Mouse (Mus musculus): ENCODE measurements at regions not wholly inside any gene's neighbourhood (a gene's known extent, or its start where the extent isn't known, plus 50 kb on each side); places are given as distances from the start of the nearest gene placed in this dataset.
A peak's percentile ranks its signal among the peaks of the same experiment; 100 is the strongest.

DNA sequence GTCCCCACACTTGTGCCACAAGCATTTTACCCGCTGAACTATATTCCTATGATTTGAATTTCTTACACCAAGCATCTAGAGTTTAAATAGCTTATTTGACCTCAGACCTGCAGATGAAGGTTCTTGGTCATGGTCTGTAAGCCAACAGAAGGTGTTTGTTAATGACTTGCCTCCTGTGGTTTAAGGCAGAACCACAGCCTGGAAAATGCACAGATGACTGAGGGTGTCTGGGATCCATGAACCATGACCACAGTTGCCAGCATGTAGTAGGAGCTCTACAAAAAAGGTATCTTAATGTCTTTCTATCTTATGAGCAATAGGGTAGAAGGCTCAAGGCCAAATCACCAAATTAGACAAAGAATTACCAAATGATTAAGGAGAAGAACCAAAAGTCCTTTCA is 367.6 kb downstream of the Atp6ap1l start:
- no peak overlapping the region for H3K4me2 ChIP-seq
- H3K27ac ChIP-seq (ENCODE audit: low read depth, low read length), result no peak overlapping the region
- no peaks in the 10 kb centered on the region for H3K36me3 ChIP-seq (ENCODE audit: control insufficient read depth, insufficient read depth, low read length)
- peaks cover 2% of the 10 kb centered on the region; the same call in 1 of the 2 replicates for H3K9me3 ChIP-seq (replicated peaks; ENCODE audit: control insufficient read depth, low read length)
- no peak overlapping the region for H3K4me3 ChIP-seq (ENCODE audit: low read depth, low read length)
- H3K27me3 ChIP-seq (ENCODE audit: control insufficient read depth, insufficient read depth, low read length), result no peaks in the 10 kb centered on the region
- WGBS (ENCODE audit: insufficient replicate concordance), result 88% methylated on average over 1 of the region's 1 CpGs
- no peaks in the 10 kb centered on the region for H3K4me1 ChIP-seq (ENCODE audit: control insufficient read depth, insufficient read depth, low read length)
- ATAC-seq (replicated peaks; ENCODE audit: insufficient number of reproducible peaks, low FRiP score, low TSS enrichment), result no peak
- H3K9ac ChIP-seq (ENCODE audit: low read depth, low read length), result no peak overlapping the region

DNA sequence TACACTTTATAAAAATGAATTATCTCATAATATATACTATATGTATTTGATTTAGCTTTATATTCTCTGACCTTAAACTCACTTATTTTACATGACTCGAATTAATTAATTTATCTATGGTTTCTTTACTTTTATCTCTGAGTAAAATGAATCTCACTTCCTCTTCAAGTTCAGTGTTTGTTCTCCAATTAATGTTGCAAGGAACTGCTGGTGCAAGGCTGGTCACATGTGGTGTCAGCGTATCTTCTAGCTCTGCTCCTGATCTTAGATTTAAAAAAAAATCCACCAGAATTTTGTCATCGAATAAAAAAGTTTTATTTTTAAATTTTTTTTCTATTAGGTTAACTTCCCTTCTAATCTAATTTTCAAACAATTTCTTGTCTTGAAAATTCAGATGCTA is 378.2 kb downstream of the Atp6ap1l start:
- no peak for ATAC-seq (replicated peaks; ENCODE audit: insufficient number of reproducible peaks, low FRiP score, low TSS enrichment)
- no peak overlapping the region for H3K4me2 ChIP-seq
- no peaks in the 10 kb centered on the region for H3K4me1 ChIP-seq (ENCODE audit: control insufficient read depth, insufficient read depth, low read length)
- 78% methylated on average over 3 of the region's 3 CpGs for WGBS (ENCODE audit: insufficient replicate concordance)
- no peak overlapping the region for H3K4me3 ChIP-seq (ENCODE audit: low read depth, low read length)
- no peak overlapping the region for H3K27ac ChIP-seq (ENCODE audit: low read depth, low read length)
- no peaks in the 10 kb centered on the region for H3K9me3 ChIP-seq (replicated peaks; ENCODE audit: control insufficient read depth, low read length)
- no peaks in the 10 kb centered on the region for H3K36me3 ChIP-seq (ENCODE audit: control insufficient read depth, insufficient read depth, low read length)
- no peak overlapping the region for H3K9ac ChIP-seq (ENCODE audit: low read depth, low read length)
- no peaks in the 10 kb centered on the region for H3K27me3 ChIP-seq (ENCODE audit: control insufficient read depth, insufficient read depth, low read length)

DNA sequence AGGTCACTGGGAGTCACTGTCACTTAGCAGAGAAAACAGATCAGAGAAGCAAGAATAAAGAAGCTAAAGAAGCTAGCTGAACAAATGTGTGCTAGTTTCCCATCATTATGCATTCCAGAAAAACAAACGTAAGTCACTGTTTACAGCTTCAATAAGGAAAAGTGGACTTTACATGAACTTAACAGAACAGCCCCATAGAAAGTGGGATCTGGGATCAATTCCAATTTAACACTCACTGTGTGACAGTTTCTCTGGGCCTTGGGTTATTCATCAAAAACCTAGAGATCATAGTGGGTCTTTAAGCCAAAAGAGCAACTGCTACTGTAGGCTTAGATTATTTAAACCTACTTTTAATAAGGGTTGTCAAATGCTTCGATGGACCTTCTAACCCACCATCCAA is 379.4 kb downstream of the Atp6ap1l start:
- no peak overlapping the region for H3K9ac ChIP-seq (ENCODE audit: low read depth, low read length)
- no peak overlapping the region for H3K27ac ChIP-seq (ENCODE audit: low read depth, low read length)
- H3K9me3 ChIP-seq (replicated peaks; ENCODE audit: control insufficient read depth, low read length), result no peaks in the 10 kb centered on the region
- H3K4me2 ChIP-seq, result no peak overlapping the region
- 78% methylated on average over 2 of the region's 2 CpGs for WGBS (ENCODE audit: insufficient replicate concordance)
- H3K27me3 ChIP-seq (ENCODE audit: control insufficient read depth, insufficient read depth, low read length), result no peaks in the 10 kb centered on the region
- H3K4me3 ChIP-seq (ENCODE audit: low read depth, low read length), result no peak overlapping the region
- H3K4me1 ChIP-seq (ENCODE audit: control insufficient read depth, insufficient read depth, low read length), result no peaks in the 10 kb centered on the region
- no peak for ATAC-seq (replicated peaks; ENCODE audit: insufficient number of reproducible peaks, low FRiP score, low TSS enrichment)
- H3K36me3 ChIP-seq (ENCODE audit: control insufficient read depth, insufficient read depth, low read length), result no peaks in the 10 kb centered on the region

DNA sequence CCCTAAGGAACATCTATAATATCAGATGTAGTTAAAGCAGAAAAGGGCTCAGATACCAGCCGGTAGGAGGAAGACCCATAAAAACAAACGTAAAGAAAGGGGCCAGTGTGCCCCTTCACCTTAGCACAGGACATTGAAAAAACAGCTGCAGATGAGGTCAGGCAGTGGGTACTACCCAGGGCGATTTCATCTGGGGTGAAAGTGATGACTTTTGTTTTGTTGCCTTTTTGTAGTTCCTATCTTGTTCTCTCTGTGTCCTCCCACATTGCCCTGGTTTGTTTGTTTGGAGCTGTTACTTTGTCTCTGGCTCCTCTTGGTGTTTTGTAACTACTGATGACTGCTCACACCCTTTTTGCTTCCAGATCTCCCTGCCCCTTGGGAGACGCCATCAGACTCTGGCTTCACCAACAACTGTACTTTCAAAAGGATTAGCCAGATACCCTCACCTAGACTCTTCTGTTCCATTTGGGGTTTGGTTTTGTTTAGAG is 383.4 kb downstream of the Atp6ap1l start:
- no peak overlapping the region for H3K9ac ChIP-seq (ENCODE audit: low read depth, low read length)
- no peaks in the 10 kb centered on the region for H3K27me3 ChIP-seq (ENCODE audit: control insufficient read depth, insufficient read depth, low read length)
- no peak overlapping the region for H3K4me2 ChIP-seq
- no peaks in the 10 kb centered on the region for H3K9me3 ChIP-seq (replicated peaks; ENCODE audit: control insufficient read depth, low read length)
- no peak overlapping the region for H3K4me3 ChIP-seq (ENCODE audit: low read depth, low read length)
- 34% methylated on average over 4 of the region's 4 CpGs for WGBS (ENCODE audit: insufficient replicate concordance)
- ATAC-seq (replicated peaks; ENCODE audit: insufficient number of reproducible peaks, low FRiP score, low TSS enrichment), result no peak
- H3K36me3 ChIP-seq (ENCODE audit: control insufficient read depth, insufficient read depth, low read length), result no peaks in the 10 kb centered on the region
- 0 out of 2 replicates have a peak overlapping the region, but pooled peaks have one; percentile 4 for H3K27ac ChIP-seq (ENCODE audit: low read depth, low read length)
- H3K4me1 ChIP-seq (ENCODE audit: control insufficient read depth, insufficient read depth, low read length), result no peaks in the 10 kb centered on the region

DNA sequence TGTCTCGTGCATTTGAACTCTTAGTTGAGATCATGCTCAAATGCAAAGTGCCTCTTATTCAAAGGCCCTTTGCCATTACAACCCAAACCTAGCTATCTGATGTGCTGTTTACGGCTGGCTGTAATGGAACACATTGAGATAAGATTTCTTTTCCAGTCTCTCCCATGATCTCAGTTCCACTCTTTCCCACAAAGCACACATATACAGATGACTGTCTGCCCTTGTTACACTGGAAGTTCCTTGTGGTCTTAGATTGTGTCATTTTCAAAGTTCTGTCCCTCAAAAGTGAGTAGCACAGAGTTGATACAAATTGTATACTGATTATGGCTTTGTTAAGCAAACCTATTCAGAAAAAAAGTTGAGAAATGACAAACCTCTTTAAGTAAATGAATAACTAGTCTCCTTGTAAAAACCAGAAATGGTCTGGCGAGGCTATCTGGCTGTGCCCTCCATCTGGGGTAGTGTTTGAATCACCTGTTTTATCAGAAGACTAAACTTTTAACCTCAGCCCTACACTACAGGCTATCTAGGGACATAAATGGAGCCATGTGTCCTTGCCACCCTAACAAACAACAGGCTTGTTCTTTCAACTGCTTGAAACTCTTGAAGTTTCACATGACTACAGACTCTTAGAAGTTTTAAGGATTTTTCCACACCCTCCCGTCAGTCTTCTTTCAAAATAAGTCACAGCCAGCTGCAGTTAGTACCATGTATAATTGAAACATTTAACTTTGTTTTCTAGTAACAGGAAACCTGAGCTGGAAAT is 384.0 kb downstream of the Atp6ap1l start:
- WGBS (ENCODE audit: insufficient replicate concordance), result 30% methylated on average over 4 of the region's 4 CpGs

DNA sequence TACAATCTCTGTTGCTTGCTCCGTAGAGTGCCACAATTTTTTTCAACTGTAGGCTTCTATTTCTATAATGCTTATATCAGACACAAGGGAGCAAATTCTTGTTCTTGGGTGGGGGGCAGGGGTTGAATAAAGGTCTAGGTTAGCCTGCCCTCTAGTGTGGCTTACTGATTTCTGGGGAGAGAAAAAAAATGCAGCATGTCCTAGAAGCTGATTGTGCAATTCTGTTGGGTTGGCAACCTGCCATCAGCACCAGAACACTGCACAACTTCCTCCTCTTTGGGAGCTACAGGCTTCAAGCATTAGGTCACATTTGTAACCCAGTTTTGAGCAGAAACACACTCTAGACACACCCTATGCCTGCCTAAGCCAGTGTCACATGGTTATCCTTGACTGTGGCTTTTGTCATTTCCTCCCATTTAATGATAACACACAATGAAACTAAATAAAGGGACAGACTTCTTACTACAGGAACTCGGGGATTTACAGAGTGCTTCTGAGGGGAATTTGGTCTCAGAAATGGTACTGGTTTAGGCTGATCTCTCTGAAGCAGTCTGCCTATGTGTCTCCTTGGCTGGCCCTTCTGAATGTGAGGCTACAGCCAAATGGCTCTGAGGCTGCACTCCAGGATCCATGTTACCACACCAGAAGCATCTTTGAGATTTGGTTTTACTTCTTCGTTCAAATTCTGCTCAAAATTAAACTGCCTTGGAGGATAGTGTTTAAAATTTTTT is 389.2 kb downstream of the Atp6ap1l start:
- Histone ChIP-seq H3K36me3 (ENCODE audit: control insufficient read depth, insufficient read depth, low read length) (no peaks in the 10 kb centered on the region), H3K4me2 (no peak overlapping the region), H3K27me3 (ENCODE audit: control insufficient read depth, insufficient read depth, low read length) (no peaks in the 10 kb centered on the region), H3K4me1 (ENCODE audit: control insufficient read depth, insufficient read depth, low read length) (no peaks in the 10 kb centered on the region), H3K4me3 (ENCODE audit: low read depth, low read length) (no peak overlapping the region), H3K27ac (ENCODE audit: low read depth, low read length) (peak overlapping the region; percentile 71), H3K9me3 (replicated peaks; ENCODE audit: control insufficient read depth, low read length) (no peaks in the 10 kb centered on the region), H3K9ac (ENCODE audit: low read depth, low read length) (no peak overlapping the region)
- peak; percentile 88 for ATAC-seq (replicated peaks; ENCODE audit: insufficient number of reproducible peaks, low FRiP score, low TSS enrichment)
- WGBS (ENCODE audit: insufficient replicate concordance), result 43% methylated on average over 3 of the region's 3 CpGs

More for the DNA sequence above, 384.0 kb downstream of the Atp6ap1l start:
- no peaks in the 10 kb centered on the region for H3K4me1 ChIP-seq (ENCODE audit: control insufficient read depth, insufficient read depth, low read length)
- no peaks in the 10 kb centered on the region for H3K36me3 ChIP-seq (ENCODE audit: control insufficient read depth, insufficient read depth, low read length)
- no peak overlapping the region for H3K27ac ChIP-seq (ENCODE audit: low read depth, low read length)
- H3K9me3 ChIP-seq (replicated peaks; ENCODE audit: control insufficient read depth, low read length), result no peaks in the 10 kb centered on the region
- no peak for ATAC-seq (replicated peaks; ENCODE audit: insufficient number of reproducible peaks, low FRiP score, low TSS enrichment)
- no peak overlapping the region for H3K4me3 ChIP-seq (ENCODE audit: low read depth, low read length)
- H3K9ac ChIP-seq (ENCODE audit: low read depth, low read length), result no peak overlapping the region
- H3K27me3 ChIP-seq (ENCODE audit: control insufficient read depth, insufficient read depth, low read length), result no peaks in the 10 kb centered on the region
- H3K4me2 ChIP-seq, result no peak overlapping the region

- Histone ChIP-seq H3K4me1 (ENCODE audit: control insufficient read depth, insufficient read depth, low read length) (no peaks in the 10 kb centered on the region), H3K9ac (ENCODE audit: low read depth, low read length) (no peak overlapping the region), H3K36me3 (ENCODE audit: control insufficient read depth, insufficient read depth, low read length) (no peaks in the 10 kb centered on the region), H3K27me3 (ENCODE audit: control insufficient read depth, insufficient read depth, low read length) (no peaks in the 10 kb centered on the region), H3K9me3 (replicated peaks; ENCODE audit: control insufficient read depth, low read length) (no peaks in the 10 kb centered on the region), H3K4me2 (no peak overlapping the region), H3K4me3 (ENCODE audit: low read depth, low read length) (no peak overlapping the region), H3K27ac (ENCODE audit: low read depth, low read length) (no peak overlapping the region)
- ATAC-seq (replicated peaks; ENCODE audit: insufficient number of reproducible peaks, low FRiP score, low TSS enrichment), result no peak
- WGBS (ENCODE audit: insufficient replicate concordance), result 76% methylated on average over 4 of the region's 4 CpGs
Observed at GRCm38 (mm10) chr13:90513867-90514266, 391.3 kb downstream of the Atp6ap1l start.

DNA sequence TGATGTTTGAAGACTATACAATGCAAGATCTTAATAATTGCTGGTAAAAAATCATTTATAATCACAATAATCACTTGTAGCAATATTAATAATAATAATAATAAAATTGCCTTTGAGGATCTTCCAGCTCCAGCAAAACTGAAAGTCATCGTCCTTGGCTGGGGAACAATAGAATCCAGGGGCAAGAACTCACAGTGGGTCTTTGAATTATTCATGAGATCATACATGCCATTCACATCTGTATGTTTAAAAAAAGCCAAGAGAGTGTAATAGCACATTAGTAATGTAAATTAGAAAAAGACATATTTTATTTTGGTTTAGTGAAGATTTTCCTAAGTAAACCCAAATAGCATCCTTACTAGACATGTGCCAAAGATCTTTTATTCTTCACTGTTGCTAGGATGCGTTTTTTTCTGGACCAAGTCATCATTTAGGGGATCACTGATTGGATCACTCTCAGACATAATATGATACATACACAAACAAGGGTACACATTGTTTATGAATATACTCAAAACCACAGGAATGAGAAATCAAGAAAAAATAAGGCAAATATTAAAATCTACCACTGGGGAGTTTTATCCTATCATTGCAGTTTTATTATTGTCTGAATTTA is 392.3 kb downstream of the Atp6ap1l start:
- Histone ChIP-seq H3K27ac (ENCODE audit: low read depth, low read length) (no peak overlapping the region), H3K9me3 (replicated peaks; ENCODE audit: control insufficient read depth, low read length) (no peaks in the 10 kb centered on the region), H3K9ac (ENCODE audit: low read depth, low read length) (no peak overlapping the region), H3K27me3 (ENCODE audit: control insufficient read depth, insufficient read depth, low read length) (no peaks in the 10 kb centered on the region), H3K4me3 (ENCODE audit: low read depth, low read length) (no peak overlapping the region), H3K36me3 (ENCODE audit: control insufficient read depth, insufficient read depth, low read length) (no peaks in the 10 kb centered on the region), H3K4me2 (no peak overlapping the region), H3K4me1 (ENCODE audit: control insufficient read depth, insufficient read depth, low read length) (no peaks in the 10 kb centered on the region)
- ATAC-seq (replicated peaks; ENCODE audit: insufficient number of reproducible peaks, low FRiP score, low TSS enrichment), result no peak
- WGBS (ENCODE audit: insufficient replicate concordance), result 84% methylated on average over 2 of the region's 2 CpGs
